Mouse (Mus musculus): ENCODE data around the gene Scyl1. TPM values are rescaled to one million over a fixed set of nuclear protein-coding genes. Genes with fewer than 3 reads are reported as not detected.

The Scyl1 gene
- polyA plus RNA-seq, 1 experiment from 2014 or later, result 73.7 TPM

DNA sequence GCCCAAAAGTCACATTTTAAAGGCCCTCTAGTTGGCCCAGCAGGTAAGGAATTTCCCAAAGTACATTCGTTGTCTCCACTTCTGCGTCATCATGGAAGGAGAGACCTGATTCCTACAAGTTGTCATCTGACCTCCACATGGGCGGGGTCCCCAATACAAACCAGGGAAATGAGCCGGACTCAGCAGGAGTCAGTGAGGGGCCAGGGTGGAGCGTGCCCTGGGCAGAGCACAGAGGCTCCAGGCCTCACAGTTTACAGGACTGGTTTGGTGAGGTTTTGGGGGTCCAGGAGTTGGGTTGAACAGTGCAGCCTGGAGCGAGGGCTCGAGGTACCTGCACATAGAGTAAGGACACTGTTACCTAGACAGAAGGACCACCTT, 38.5 kb upstream of the Scyl1 start:
- Histone ChIP-seq H3K27ac (peak overlapping the region; percentile 95), H3K9ac (0 out of 2 replicates have a peak overlapping the region, but pooled peaks have one; percentile 18), H3K27me3 (no peaks in the 10 kb centered on the region), H3K4me3 (no peak overlapping the region), H3K9me3 (replicated peaks) (no peaks in the 10 kb centered on the region), H3K36me3 (no peaks in the 10 kb centered on the region), H3K4me1 (peaks cover 68% of the 10 kb centered on the region), H3K4me2 (replicated peaks) (no peak overlapping the region)
- ATAC-seq (ENCODE audit: low FRiP score), result no peak
- 54% methylated on average over 7 of the region's 7 CpGs for WGBS

DNA sequence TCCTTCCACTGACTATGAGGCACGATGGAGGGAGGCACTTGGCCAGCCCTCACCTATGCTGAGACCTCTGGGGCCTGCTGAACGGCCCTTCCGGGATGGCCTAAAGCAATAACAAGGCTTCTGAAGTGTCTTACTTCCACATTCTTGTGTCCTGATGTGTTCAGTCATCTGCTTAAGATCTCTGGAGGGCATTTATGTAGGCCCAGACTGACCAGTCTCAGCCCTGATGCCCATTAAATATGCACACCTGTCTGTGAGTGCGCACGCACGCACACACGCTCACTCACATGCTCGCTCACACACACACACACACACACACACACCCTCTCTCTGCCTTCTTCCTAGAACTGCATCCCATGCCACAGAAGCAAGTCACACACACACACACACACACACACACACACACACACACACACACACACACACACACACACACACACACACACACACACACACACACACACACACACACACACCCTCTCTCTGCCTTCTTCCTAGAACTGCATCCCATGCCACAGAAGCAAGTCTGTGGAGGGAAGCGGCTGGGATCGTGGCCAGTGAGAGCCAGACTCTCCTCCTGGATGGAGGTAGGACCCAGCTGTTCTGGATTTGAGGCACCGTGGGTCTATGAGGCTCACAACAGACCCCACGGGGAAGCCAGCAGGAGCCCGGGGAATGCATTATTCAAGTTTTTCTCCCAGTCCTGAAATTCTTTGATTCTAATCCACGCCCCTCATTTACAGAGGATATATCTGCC, 37.9 kb upstream of the Scyl1 start:
- 65% methylated on average over 14 of the region's 14 CpGs for WGBS

DNA sequence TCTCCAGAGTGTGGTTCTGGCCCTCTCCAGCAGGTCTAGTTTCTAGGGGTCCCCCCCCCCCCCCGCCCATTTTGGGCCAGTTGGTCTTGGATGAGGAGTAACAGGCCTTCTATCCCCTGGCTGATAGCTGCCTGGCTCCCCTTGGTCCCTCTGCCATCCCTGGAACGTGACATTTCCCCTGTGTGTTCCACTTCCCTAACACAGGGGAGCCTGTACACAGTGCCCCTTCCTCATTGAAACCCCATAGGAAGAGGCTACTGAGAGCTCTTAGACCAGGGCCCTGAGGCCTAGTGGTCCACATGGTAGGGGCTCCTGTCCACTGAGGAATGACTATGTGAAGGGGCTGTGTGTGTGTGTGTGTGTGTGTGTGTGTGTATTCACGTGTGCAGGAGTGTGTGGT, 36.5 kb upstream of the Scyl1 start:
- H3K4me1 ChIP-seq, result peaks cover 75% of the 10 kb centered on the region
- H3K27ac ChIP-seq, result no peak overlapping the region
- no peaks in the 10 kb centered on the region for H3K9me3 ChIP-seq (replicated peaks)
- no peak overlapping the region for H3K4me3 ChIP-seq
- H3K27me3 ChIP-seq, result no peaks in the 10 kb centered on the region
- no peaks in the 10 kb centered on the region for H3K36me3 ChIP-seq
- no peak overlapping the region for H3K4me2 ChIP-seq (replicated peaks)
- ATAC-seq (ENCODE audit: low FRiP score), result no peak
- 0 out of 2 replicates have a peak overlapping the region, but pooled peaks have one; percentile 15 for H3K9ac ChIP-seq
- WGBS, result 73% methylated on average over 3 of the region's 3 CpGs

More for the DNA sequence above, 37.9 kb upstream of the Scyl1 start:
- Histone ChIP-seq H3K4me1 (peaks cover 74% of the 10 kb centered on the region), H3K4me2 (replicated peaks) (no peak overlapping the region), H3K36me3 (no peaks in the 10 kb centered on the region), H3K27me3 (no peaks in the 10 kb centered on the region), H3K9me3 (replicated peaks) (no peaks in the 10 kb centered on the region), H3K9ac (0 out of 2 replicates have a peak overlapping the region, but pooled peaks have one; percentile 18), H3K27ac (peak overlapping the region; percentile 95), H3K4me3 (no peak overlapping the region)
- no peak for ATAC-seq (ENCODE audit: low FRiP score)

DNA sequence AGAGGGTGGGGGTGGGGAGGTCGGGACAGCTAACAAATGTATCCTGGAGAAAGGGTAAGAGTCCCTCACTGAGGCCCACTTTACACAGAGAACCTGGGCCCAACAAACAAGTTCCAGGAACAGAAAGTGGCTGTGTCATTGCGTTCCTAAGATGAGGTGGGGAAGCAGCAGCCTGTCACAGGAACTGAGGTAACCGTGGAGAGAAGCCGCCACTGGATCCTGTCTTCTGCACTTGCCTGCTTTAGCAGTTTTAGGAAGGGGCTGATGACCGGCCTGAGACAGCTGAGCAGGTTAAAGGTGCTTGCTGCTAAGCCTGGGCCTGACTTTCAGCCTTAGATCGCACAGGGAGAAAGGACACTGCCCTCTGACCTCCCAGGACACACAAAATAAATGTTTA, 35.6 kb upstream of the Scyl1 start:
- 18% methylated on average over 6 of the region's 6 CpGs for WGBS
- Histone ChIP-seq H3K36me3 (no peaks in the 10 kb centered on the region), H3K9me3 (replicated peaks) (no peaks in the 10 kb centered on the region), H3K4me3 (no peak overlapping the region), H3K9ac (0 out of 2 replicates have a peak overlapping the region, but pooled peaks have one; percentile 33), H3K4me2 (replicated peaks) (0 out of 2 replicates have a peak overlapping the region, but pooled peaks have one; percentile 1), H3K27me3 (no peaks in the 10 kb centered on the region), H3K27ac (peak overlapping the region; percentile 77), H3K4me1 (peaks cover 66% of the 10 kb centered on the region)
- ATAC-seq (ENCODE audit: low FRiP score), result no peak

DNA sequence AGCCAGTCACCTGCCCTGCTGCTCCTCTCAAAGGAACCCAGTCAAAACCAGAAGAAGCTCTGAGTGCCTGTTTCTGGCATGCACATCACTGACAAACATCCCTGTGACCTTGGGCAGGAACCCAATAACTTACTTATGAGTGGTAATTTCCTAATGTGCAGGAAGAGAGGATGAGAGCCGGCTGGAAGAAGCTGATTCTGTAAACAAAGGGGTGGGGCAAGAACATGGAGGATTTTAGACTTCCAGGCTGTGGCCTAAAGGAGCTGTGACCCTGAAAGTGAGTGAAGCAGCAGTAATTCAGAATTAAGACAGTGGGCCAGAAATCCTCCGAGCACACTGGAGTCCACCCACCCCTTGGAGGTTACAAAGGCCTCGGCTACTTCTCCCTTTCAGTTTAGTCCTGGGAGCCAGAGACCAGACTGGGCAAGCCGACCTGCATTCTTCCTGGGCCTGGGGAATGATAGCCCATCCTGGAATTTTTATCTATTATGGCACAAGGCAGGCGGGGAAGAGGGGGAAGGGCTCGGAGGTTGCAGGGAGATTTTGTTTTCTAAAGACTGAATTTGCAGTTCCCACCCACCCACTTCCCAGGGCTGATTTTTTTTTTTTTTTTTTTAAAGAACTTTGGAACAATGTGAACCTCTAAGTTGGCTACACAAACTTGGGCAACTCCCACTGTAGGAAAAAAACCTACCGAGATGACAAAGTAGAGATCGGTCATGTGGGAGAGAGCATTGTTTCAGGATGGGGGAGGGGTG, 35.0 kb upstream of the Scyl1 start:
- Histone ChIP-seq H3K4me3 (no peak overlapping the region), H3K4me1 (peaks cover 60% of the 10 kb centered on the region), H3K27me3 (no peaks in the 10 kb centered on the region), H3K4me2 (replicated peaks) (0 out of 2 replicates have a peak overlapping the region, but pooled peaks have one; percentile 1), H3K27ac (peak overlapping the region; percentile 77), H3K9ac (no peak overlapping the region), H3K9me3 (replicated peaks) (no peaks in the 10 kb centered on the region), H3K36me3 (no peaks in the 10 kb centered on the region)
- 6% methylated on average over 8 of the region's 8 CpGs for WGBS
- ATAC-seq (ENCODE audit: low FRiP score), result no peak

DNA sequence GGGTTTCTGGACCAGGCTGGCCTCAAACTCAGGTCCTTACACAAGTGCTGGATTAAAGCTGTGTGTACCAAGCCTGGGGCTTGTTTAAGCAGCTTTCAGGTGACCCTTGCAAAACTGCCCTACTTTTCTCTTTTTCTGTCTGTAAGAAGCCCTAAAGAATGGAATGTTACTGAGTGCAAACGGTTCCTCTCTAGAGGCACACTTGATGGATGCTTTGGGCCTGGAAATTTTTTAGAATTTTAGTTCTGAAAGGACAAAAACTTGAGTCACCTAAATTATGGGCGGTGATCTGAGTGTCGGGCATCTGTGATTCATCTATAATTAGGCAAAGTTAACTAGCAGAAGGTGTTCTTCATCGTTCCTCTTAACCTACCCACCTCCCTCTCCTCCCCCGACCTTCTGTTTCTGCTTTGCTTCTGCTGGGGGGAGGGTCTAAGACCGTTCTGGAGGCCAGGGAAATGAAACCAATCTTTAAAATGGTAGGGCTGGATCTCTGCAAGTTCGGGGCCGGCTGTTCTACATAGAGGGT, 33.2 kb upstream of the Scyl1 start:
- Histone ChIP-seq H3K4me3 (no peak overlapping the region), H3K4me1 (peaks cover 42% of the 10 kb centered on the region)

DNA sequence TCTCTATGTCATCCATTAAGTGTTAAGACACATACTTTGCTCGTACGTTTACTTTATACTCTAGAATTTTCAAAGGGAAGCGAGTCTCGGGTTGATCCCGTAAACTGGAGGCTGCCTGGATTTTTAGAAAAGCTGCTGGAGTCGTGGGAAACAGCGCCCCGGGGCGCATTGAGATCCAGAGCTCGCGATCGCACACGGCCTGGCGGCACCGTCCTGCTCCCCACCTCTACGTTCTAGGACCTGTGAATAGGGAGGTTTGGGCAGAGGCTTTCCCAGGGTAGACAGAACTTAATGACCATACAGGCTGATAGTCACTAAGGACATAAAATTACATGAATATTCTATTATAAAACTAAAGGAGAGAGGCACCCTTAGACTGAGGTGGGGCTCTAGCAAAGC, 32.7 kb upstream of the Scyl1 start:
- H3K9ac ChIP-seq, result peak overlapping the region; percentile 79

More for the DNA sequence above, 33.2 kb upstream of the Scyl1 start:
- no peak for ATAC-seq (ENCODE audit: low FRiP score)
- Histone ChIP-seq H3K9ac (peak overlapping the region; percentile 79), H3K27me3 (no peaks in the 10 kb centered on the region), H3K4me2 (replicated peaks) (peak overlapping the region; percentile 90), H3K36me3 (no peaks in the 10 kb centered on the region), H3K27ac (peak overlapping the region; percentile 99), H3K9me3 (replicated peaks) (no peaks in the 10 kb centered on the region)
- WGBS, result 33% methylated on average over 8 of the region's 8 CpGs

DNA sequence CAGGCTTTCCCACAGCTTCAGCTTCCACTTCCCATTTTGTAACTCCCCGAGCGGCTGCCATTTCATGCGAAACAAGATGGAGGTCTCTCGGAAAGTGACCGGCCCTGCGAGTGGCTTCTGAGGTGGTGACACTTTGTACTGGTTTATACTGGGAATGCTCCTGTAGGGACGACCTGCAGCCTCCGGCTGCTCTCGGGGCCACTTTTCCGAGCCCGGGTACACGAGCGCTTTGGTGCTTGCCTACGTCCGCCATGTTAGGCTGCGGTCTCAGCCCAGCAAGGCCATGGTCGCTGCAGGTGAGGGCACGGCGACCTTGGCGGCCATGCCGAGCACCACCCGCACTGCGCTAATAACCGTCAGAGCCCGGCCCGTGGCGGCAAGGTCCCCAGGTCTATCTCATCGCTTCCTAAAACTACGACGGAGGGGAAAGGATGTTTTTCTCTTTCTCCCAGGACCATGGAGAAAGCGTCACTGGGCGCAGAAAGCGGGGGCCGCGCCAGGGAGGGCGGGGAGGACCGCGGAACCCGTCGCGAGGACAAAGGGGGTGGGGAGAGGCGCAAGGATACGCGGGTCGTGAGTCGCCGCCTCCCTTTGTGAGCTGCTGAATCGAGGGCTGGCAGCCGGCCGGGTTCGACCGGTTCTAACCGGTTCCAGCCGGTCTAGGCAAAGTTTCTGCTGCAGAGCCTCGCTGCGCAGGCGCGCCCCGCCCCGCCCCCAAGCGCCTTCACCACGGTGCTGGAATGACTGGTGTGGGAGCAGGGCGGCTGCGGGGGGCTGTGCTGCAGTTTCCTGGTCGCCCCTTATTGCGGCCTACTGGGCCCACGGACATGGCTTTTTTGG, 32.0 kb upstream of the Scyl1 start:
- Histone ChIP-seq H3K27ac (peak overlapping the region; percentile 99), H3K4me2 (replicated peaks) (peak overlapping the region; percentile 90), H3K9me3 (replicated peaks) (no peaks in the 10 kb centered on the region), H3K4me3 (peak overlapping the region; percentile 98), H3K9ac (peak overlapping the region; percentile 79), H3K4me1 (peaks cover 40% of the 10 kb centered on the region), H3K36me3 (peaks cover 4% of the 10 kb centered on the region), H3K27me3 (no peaks in the 10 kb centered on the region)
- peak; percentile 98 for ATAC-seq (ENCODE audit: low FRiP score)
- under 1% methylated on average over 67 of the region's 67 CpGs for WGBS

More for the DNA sequence above, 32.7 kb upstream of the Scyl1 start:
- Histone ChIP-seq H3K4me2 (replicated peaks) (peak overlapping the region; percentile 90), H3K9me3 (replicated peaks) (no peaks in the 10 kb centered on the region), H3K4me3 (peak overlapping the region; percentile 98), H3K27ac (peak overlapping the region; percentile 99), H3K4me1 (peaks cover 40% of the 10 kb centered on the region), H3K27me3 (no peaks in the 10 kb centered on the region), H3K36me3 (no peaks in the 10 kb centered on the region; the same call in 1 of the 2 replicates)
- ATAC-seq (ENCODE audit: low FRiP score), result peak; percentile 41
- 0% methylated on average over 16 of the region's 16 CpGs for WGBS

DNA sequence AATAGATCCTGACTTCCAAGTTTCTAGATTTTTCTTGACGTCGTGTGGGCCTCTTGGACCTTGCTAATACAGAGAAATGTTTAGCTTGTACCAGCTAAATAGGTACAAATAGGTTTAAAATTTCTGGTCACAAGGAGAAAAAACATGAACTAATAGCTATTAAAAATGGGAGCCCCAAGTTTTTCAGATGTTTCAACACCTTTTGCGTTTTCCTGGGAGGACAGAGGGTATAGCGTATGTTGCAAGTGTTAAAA, 31.5 kb upstream of the Scyl1 start:
- Histone ChIP-seq H3K36me3 (peaks cover 9% of the 10 kb centered on the region), H3K27ac (peak overlapping the region; percentile 99), H3K4me1 (peaks cover 40% of the 10 kb centered on the region), H3K4me3 (peak overlapping the region; percentile 98), H3K4me2 (replicated peaks) (peak overlapping the region; percentile 90), H3K9me3 (replicated peaks) (no peaks in the 10 kb centered on the region), H3K27me3 (no peaks in the 10 kb centered on the region), H3K9ac (peak overlapping the region; percentile 79)
- 0% methylated on average over 4 of the region's 4 CpGs for WGBS
- no peak for ATAC-seq (ENCODE audit: low FRiP score)

DNA sequence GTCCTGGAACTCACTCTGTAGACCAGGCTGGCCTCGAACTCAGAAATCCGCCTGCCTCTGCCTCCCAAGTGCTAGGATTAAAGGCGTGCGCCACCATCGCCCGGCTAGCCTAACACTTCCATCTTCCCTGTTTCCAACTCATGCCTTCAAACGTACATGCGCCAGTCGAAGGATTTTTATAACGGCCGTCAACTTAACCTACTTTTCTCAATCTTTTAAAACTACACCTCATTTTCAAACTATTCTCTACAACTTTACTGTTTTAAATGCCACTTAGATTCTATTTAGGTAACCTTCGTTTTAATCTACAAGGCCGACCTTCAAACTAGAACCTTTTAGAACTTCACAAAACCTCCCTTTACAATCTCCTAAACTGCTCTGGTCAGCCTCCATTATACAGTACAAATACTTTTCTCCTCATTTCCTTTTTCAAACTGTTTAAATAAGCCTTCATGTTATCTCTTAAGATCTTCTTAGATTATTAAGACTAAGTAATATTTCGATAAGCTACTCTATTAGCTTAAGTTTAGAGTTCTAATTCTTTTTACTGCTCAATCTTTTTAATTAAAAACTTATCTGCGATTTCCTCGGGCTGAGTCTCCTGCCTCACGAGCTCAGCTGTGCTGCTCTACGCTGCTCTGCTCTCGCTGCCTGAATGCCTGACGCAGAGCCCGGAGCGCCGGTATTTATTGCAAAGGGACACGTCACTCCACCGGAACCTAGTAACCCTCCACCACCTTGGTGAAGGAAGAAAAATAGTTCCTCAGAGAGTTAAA, 31.0 kb upstream of the Scyl1 start:
- H3K4me3 ChIP-seq, result peak overlapping the region; percentile 98
- ATAC-seq (ENCODE audit: low FRiP score), result no peak
- peak overlapping the region; percentile 100 for H3K9ac ChIP-seq
- H3K4me1 ChIP-seq, result peaks cover 41% of the 10 kb centered on the region
- H3K4me2 ChIP-seq (replicated peaks), result peak overlapping the region; percentile 90
- no peaks in the 10 kb centered on the region for H3K9me3 ChIP-seq (replicated peaks)
- H3K27ac ChIP-seq, result peak overlapping the region; percentile 99
- H3K36me3 ChIP-seq, result peaks cover 14% of the 10 kb centered on the region
- no peaks in the 10 kb centered on the region for H3K27me3 ChIP-seq
- WGBS, result under 1% methylated on average over 25 of the region's 25 CpGs

DNA sequence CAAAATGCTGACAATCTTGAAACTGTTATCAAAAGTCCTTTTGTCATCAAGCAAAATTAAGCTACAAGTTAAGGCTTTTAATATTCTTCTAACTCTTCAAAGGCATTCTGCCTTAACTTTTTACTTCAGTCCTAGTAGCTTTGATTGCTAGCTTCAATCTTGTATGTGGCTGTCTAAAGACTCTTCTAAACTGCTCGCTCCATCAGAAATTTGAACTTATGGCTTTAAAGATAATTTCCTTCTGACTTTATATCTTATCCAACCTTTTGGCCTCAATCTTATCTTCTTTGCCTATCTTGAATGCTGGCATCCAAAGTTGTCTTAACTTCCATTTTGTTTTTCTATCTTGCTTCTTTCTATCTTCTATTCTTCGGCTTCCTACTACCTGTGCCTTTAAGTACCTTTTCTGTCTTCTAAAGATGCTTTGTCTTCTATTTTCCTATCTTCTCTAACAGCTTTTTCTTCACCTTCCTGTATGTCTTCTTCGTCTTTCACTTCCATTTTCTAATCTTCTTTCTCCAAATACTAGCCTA, 30.3 kb upstream of the Scyl1 start:
- peak overlapping the region; percentile 90 for H3K4me2 ChIP-seq (replicated peaks)
- no peaks in the 10 kb centered on the region for H3K9me3 ChIP-seq (replicated peaks)
- peak overlapping the region; percentile 98 for H3K4me3 ChIP-seq
- peak overlapping the region; percentile 100 for H3K9ac ChIP-seq
- no peaks in the 10 kb centered on the region for H3K27me3 ChIP-seq
- peaks cover 41% of the 10 kb centered on the region for H3K4me1 ChIP-seq
- WGBS, result 8% methylated on average over 3 of the region's 3 CpGs
- peak overlapping the region; percentile 99 for H3K27ac ChIP-seq
- peaks cover 21% of the 10 kb centered on the region for H3K36me3 ChIP-seq
- no peak for ATAC-seq (ENCODE audit: low FRiP score)
